Mouse (Mus musculus) lung, adult 2 months (tissue): ENCODE results near the gene Pds5b.

ENCODE experiments used
- CTCF ChIP-seq: fragments of 200-500 bp; IDR thresholded peaks from 2 replicates; pipeline ENCODE4 v1.5.1; 2011; ENCODE audit warnings: mild to moderate bottlenecking, low read length, control low read depth; ENCODE audit not compliant: insufficient read depth
- POLR2A ChIP-seq: fragments of 200-500 bp; IDR thresholded peaks from 2 replicates; pipeline ENCODE4 v1.6.1; 2011; ENCODE audit warnings: low read depth, mild to moderate bottlenecking, control low read depth, low read length, borderline replicate concordance; ENCODE audit errors: extremely low read depth

GRCm38 (mm10) chr5:150674866-150675265 is 1.3 kb downstream of the Pds5b start:
- TF ChIP-seq CTCF (no peak), POLR2A (no peak)
